Mouse (Mus musculus) stomach, postnatal 0 days (tissue): Measurements from ENCODE around the gene Heatr6. TPM values are rescaled to one million over a fixed set of nuclear protein-coding genes. Genes with fewer than 3 reads are reported as not detected.

Source experiments
- ATAC-seq: fragments of 200-750 bp; cut with Nextera tagmentation; 2 replicates; pipeline ENCODE4 v1.8.0; 2017; ENCODE audit not compliant: low FRiP score, low TSS enrichment
- DNase-seq: peaks from one replicate; pipeline ENCODE4 v3.0.0-alpha.2; 2016; ENCODE audit warnings: low spot score
- H3K27ac ChIP-seq: fragments of 300-500 bp; sonication (generic); replicated peaks from 2 replicates; pipeline ENCODE4 v1.5.1; 2014; ENCODE audit warnings: mild to moderate bottlenecking, control low read depth
- H3K27me3 ChIP-seq: fragments of 300-500 bp; sonication (generic); 2 replicates; pipeline ENCODE4 v1.6.1; 2014; ENCODE audit warnings: low read length; ENCODE audit not compliant: control insufficient read depth, insufficient read depth
- H3K36me3 ChIP-seq: fragments of 300-500 bp; sonication (generic); 2 replicates; pipeline ENCODE4 v1.6.1; 2014; ENCODE audit warnings: low read length, mixed read lengths; ENCODE audit not compliant: control insufficient read depth, insufficient read depth
- H3K4me1 ChIP-seq: fragments of 300-500 bp; sonication (generic); replicated peaks from 2 replicates; pipeline ENCODE4 v1.6.1; 2014; ENCODE audit warnings: antibody characterized with exemption; ENCODE audit not compliant: control insufficient read depth, insufficient read depth
- H3K4me2 ChIP-seq: fragments of 300-500 bp; sonication (generic); replicated peaks from 2 replicates; pipeline ENCODE4 v1.6.1; 2014; ENCODE audit warnings: low read depth, mild to moderate bottlenecking, control low read depth, moderate library complexity
- H3K4me3 ChIP-seq: fragments of 300-500 bp; sonication (generic); 2 replicates; pipeline ENCODE4 v1.5.1; 2014; ENCODE audit warnings: low read depth, low read length, control low read depth
- H3K9ac ChIP-seq: fragments of 300-500 bp; sonication (generic); 2 replicates; pipeline ENCODE4 v1.6.1; 2014; ENCODE audit warnings: mild to moderate bottlenecking, low read length, control low read depth, mixed read lengths
- H3K9me3 ChIP-seq: fragments of 300-500 bp; sonication (generic); 2 replicates; pipeline ENCODE4 v1.6.1; 2016; ENCODE audit warnings: low read length; ENCODE audit not compliant: control insufficient read depth
- CTCF ChIP-seq: IDR thresholded peaks from 2 replicates; pipeline ENCODE4 v1.5.1; 2016; ENCODE audit warnings: antibody characterized with exemption, low read depth, mild to moderate bottlenecking, moderate library complexity
- EP300 ChIP-seq: optimal IDR thresholded peaks from 2 replicates; pipeline ENCODE3; 2016; ENCODE audit warnings: antibody characterized with exemption
- whole genome bisulfite sequencing: fragments of 180-500 bp; shearing (Covaris S2); extraction: QIAGEN DNeasy Blood & Tissue Kit; methylation state at CpG from one replicate; pipeline ENCODE4 v1.1.7; 2014; 5-methylcytosine and 5-hydroxymethylcytosine counted together
- polyA plus RNA-seq: library from polyadenylated mRNA; unstranded; fragments of >200 nt; fragmentation: Nextera tagmentation; extraction: Ambion mirVana; gene quantifications from 2 replicates; pipeline ENCODE4 v1.2.1, GENCODE M21; 2015

Heatr6 gene
- polyA plus RNA-seq, 1 experiment from 2014 or later, result 9.2 TPM

DNA sequence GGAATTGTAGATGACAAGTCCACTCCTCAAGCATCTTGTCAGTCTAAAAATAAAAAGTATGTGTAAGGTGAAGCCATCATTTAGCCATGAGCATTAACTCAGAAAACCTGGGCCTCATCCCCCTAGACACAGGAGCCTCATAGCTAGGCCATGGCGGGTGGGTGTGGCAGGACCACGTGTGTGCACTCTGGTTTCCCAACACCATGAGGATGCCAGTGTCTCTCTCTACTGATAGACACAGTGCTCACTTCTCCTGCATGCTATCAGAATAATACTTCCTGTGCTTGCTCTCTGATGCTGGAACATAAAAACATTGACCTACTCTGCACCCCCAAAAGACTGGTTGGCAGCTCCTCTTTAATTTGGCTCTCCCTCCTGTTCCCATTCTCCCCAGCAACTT, 17.6 kb upstream of the Heatr6 start:
- H3K9me3 ChIP-seq, result no peaks in the 10 kb centered on the region
- TF ChIP-seq CTCF (no peak), EP300 (no peak)
- no peak overlapping the region for H3K9ac ChIP-seq
- no peak overlapping the region for H3K4me2 ChIP-seq
- H3K36me3 ChIP-seq, result no peaks in the 10 kb centered on the region
- H3K4me1 ChIP-seq, result no peaks in the 10 kb centered on the region
- ATAC-seq (no peak), DNase-seq (no peak)
- no peaks in the 10 kb centered on the region for H3K27me3 ChIP-seq
- H3K27ac ChIP-seq, result no peak overlapping the region
- 59% methylated on average over 2 of the region's 2 CpGs for WGBS
- H3K4me3 ChIP-seq, result no peak overlapping the region

- H3K36me3 ChIP-seq, result no peaks in the 10 kb centered on the region
- WGBS, result 72% methylated on average over 3 of the region's 3 CpGs
- ATAC-seq (no peak), DNase-seq (no peak)
- H3K27me3 ChIP-seq, result no peaks in the 10 kb centered on the region
- no peaks in the 10 kb centered on the region for H3K9me3 ChIP-seq
- no peak overlapping the region for H3K27ac ChIP-seq
- no peak overlapping the region for H3K9ac ChIP-seq
- H3K4me3 ChIP-seq, result no peak overlapping the region
- no peaks in the 10 kb centered on the region for H3K4me1 ChIP-seq
- H3K4me2 ChIP-seq, result no peak overlapping the region
- TF ChIP-seq EP300, result no peak
- TF ChIP-seq CTCF, result no peak
Measured at GRCm38 (mm10) chr11:83737109-83737558, 16.4 kb upstream of the Heatr6 start.

GRCm38 (mm10) chr11:83739241-83739640, 14.3 kb upstream of the Heatr6 start:
- DNase-seq (peak; percentile 69), ATAC-seq (no peak)
- Histone ChIP-seq H3K9ac (no peak overlapping the region), H3K27me3 (no peaks in the 10 kb centered on the region), H3K9me3 (no peaks in the 10 kb centered on the region), H3K4me3 (no peak overlapping the region), H3K27ac (no peak overlapping the region), H3K36me3 (no peaks in the 10 kb centered on the region), H3K4me1 (no peaks in the 10 kb centered on the region), H3K4me2 (no peak overlapping the region)
- WGBS, result 13% methylated on average over 5 of the region's 5 CpGs
- TF ChIP-seq CTCF (peak; percentile 95), EP300 (no peak)

DNA sequence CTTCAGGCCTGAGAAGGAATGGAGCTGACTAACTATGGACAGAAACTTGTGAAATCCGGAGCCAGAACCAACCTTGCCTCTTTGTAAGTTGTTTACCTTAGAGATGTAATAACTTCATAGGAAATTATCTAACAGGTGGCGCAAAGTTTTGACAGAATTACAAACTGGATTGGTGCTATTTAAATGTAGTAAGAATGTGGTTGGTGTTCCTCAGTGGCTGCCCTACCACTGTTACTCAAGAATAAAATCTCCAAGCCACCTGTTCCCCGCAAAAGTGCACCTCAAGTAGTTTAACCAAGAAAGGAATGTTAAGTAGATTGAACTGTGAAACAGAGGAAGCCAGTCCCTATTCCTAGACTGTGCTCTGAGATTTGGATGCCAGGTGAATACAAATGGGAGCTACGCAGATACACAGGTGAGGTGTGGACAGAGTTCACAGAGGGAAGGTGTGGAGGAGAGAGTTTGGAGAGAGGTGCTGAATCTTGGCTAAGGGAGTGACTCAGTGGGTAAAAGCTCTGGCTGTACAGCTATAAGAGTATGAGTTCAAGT, 13.0 kb upstream of the Heatr6 start:
- H3K36me3 ChIP-seq, result no peaks in the 10 kb centered on the region
- no peak overlapping the region for H3K9ac ChIP-seq
- no peak overlapping the region for H3K27ac ChIP-seq
- TF ChIP-seq CTCF (no peak), EP300 (no peak)
- no peaks in the 10 kb centered on the region for H3K27me3 ChIP-seq
- no peak for ATAC-seq
- no peak overlapping the region for H3K4me2 ChIP-seq
- no peak overlapping the region for H3K4me3 ChIP-seq
- no peaks in the 10 kb centered on the region for H3K4me1 ChIP-seq
- DNase-seq, result no peak
- 70% methylated on average over 4 of the region's 4 CpGs for WGBS
- no peaks in the 10 kb centered on the region for H3K9me3 ChIP-seq

DNA sequence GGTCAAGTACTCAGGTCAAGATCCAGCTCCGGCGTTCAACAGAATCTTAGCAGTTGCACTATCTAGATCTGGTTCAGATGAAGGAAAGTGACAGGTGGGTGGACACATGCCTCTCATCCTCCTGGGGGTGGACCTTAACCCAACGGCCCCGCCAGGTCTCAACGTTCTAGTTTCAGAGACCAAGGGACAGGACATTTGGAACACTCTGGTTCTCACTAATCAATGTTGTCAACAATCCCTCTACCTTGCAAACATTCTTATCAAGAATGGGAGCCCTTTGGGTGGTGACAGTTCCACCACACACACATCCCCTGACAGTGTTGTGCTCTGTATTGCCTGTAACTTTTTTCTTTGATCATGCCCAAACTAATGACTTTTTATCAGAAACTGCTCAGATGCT, 11.7 kb upstream of the Heatr6 start:
- no peak overlapping the region for H3K9ac ChIP-seq
- no peak overlapping the region for H3K4me2 ChIP-seq
- DNase-seq (no peak), ATAC-seq (no peak)
- no peaks in the 10 kb centered on the region for H3K9me3 ChIP-seq
- H3K27ac ChIP-seq, result no peak overlapping the region
- no peaks in the 10 kb centered on the region for H3K27me3 ChIP-seq
- 64% methylated on average over 5 of the region's 5 CpGs for WGBS
- TF ChIP-seq CTCF (no peak), EP300 (no peak)
- no peak overlapping the region for H3K4me3 ChIP-seq
- no peaks in the 10 kb centered on the region for H3K36me3 ChIP-seq
- H3K4me1 ChIP-seq, result no peaks in the 10 kb centered on the region

DNA sequence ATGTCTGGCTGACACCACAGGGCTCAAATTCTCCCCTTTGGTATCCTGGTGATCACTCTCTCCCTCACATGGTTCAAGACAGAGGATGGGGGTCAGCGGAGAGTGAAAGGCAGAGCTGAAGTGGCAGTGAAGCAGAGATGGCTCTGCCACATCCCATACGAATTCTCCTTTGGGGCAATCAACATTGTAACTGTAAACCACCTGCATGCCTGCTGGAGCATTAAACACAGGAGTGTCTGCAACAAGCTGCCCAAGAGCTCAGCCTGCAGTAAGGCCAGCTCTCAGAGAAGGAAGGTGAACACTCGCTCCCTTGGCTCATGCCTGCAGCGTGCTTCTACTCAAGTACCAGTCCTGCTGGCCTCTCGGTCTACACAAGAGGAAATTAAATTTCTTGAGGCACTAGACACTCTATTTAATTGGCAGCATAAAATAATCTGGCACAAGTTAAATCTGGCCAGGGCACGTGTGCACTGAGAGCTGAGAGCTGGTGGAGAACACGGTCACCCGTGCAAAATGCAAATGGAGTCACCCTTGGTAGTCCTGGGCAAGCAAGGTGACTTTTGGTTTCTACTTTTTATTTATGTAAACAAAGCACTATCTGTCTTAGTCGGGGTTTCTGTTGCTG, 10.7 kb upstream of the Heatr6 start:
- H3K4me2 ChIP-seq, result no peak overlapping the region
- no peak for ATAC-seq
- 69% methylated on average over 9 of the region's 9 CpGs for WGBS
- no peak overlapping the region for H3K27ac ChIP-seq
- H3K9me3 ChIP-seq, result no peaks in the 10 kb centered on the region
- no peaks in the 10 kb centered on the region for H3K36me3 ChIP-seq
- no peak overlapping the region for H3K4me3 ChIP-seq
- no peak for TF ChIP-seq CTCF
- no peak for TF ChIP-seq EP300
- H3K9ac ChIP-seq, result no peak overlapping the region
- no peaks in the 10 kb centered on the region for H3K27me3 ChIP-seq
- no peaks in the 10 kb centered on the region for H3K4me1 ChIP-seq
- DNase-seq, result no peak
